13 mouse cellular contexts compared by ENCODE assay signal in the genomic region with DNA sequence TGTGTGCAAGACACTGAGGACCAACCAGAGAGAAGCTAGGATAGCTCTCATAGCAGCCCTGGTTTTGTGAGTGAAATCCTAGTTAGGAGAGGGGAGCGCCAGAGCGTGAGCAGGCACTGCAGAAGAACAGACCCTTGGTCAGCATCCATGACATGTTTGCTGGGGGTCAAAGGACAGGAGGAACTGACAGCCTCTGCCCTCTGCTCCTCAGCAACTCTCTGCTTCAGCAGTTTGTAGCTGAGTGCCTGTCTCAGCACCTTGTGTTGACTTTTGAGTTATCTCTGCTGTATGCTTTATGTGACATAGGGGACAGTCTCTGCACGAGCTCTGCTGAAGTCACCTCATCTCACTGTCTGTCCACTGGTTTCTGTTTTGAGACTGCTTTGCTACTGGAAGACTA. TPM values are rescaled to one million over a fixed set of nuclear protein-coding genes. Genes with fewer than 3 reads are reported as not detected.
DNase-seq lines count a peak whose midpoint lies in the region; ATAC-seq and TF ChIP-seq lines count a peak whose summit lies in the region.
"Had no signal": no experiment of that assay in that cellular context is flagged by ENCODE, and none has a peak within 500 bp of the region (broad histone marks: within the 10 kb centered on the region; RNA-seq: fewer than 3 reads in every experiment).

No protein-coding gene starts in this region.

- H3K27ac ChIP-seq in heart, embryonic 10.5 days, result peak overlapping the region; percentile 52; the same call in 1 of the 2 replicates
- H3K27ac ChIP-seq in lung, embryonic 15.5 days, result peak overlapping the region; percentile 39; the same call in 1 of the 2 replicates
- peak overlapping the region; percentile 79 for H3K27ac ChIP-seq in kidney, adult 2 months (ENCODE audit: insufficient read depth, low read depth, low read length)
- peak overlapping the region; percentile 57 for H3K27ac ChIP-seq in liver, embryonic 16.5 days (ENCODE audit: low read length)

- ATAC-seq in lung, embryonic 15.5 days (ENCODE audit: borderline replicate concordance, extremely low read depth, low FRiP score, low TSS enrichment), result no peak
- ATAC-seq in liver, embryonic 16.5 days (ENCODE audit: low read depth), result peak; percentile 55
- ATAC-seq: activated CD4-positive, CD25-positive, alpha-beta regulatory T cell, adult 4 months; forebrain, embryonic 16.5 days had no signal

- no peak for DNase-seq in heart, embryonic 10.5 days (ENCODE audit: low spot score)
- DNase-seq in heart, postnatal 36 days, result no peak
- no peak for DNase-seq in lung, postnatal 14 days
- peak; percentile 84 for DNase-seq in kidney, adult 2 months
- no peak for DNase-seq in frontal cortex, postnatal 14 days (ENCODE audit: low spot score in 2 of 2)
- no peak for DNase-seq in thymus, postnatal 36 days
- DNase-seq: cerebellum, adult 9-11 months; layer of hippocampus, postnatal 36 days; thymus, adult 18-20 months had no signal

- H3K4me1 ChIP-seq in heart, embryonic 10.5 days, result peaks cover 67% of the 10 kb centered on the region
- H3K4me1 ChIP-seq in lung, embryonic 15.5 days, result peaks cover 40% of the 10 kb centered on the region
- peaks cover 53% of the 10 kb centered on the region for H3K4me1 ChIP-seq in kidney, adult 2 months (ENCODE audit: control insufficient read depth, insufficient read depth, low read length)
- peaks cover 23% of the 10 kb centered on the region for H3K4me1 ChIP-seq in liver, embryonic 16.5 days (ENCODE audit: control insufficient read depth, low read depth, low read length)

- H3K9ac ChIP-seq in lung, embryonic 15.5 days, result no peak overlapping the region
- no peak overlapping the region for H3K9ac ChIP-seq in liver, embryonic 16.5 days (ENCODE audit: low read depth, low read length)

- WGBS in heart, embryonic 10.5 days, result 59% methylated on average over 3 of the region's 3 CpGs
- WGBS in lung, embryonic 15.5 days, result 60% methylated on average over 3 of the region's 3 CpGs
- WGBS in kidney, adult 2 months, result 52% methylated on average over 3 of the region's 3 CpGs
- 66% methylated on average over 3 of the region's 3 CpGs for WGBS in liver, embryonic 16.5 days (ENCODE audit: insufficient replicate concordance)

- TF ChIP-seq POLR2A in kidney, adult 2 months (IDR thresholded peaks at IDR 0.05; ENCODE audit: low read depth, low read length), result no peak

- H3K27me3 ChIP-seq in heart, embryonic 10.5 days (ENCODE audit: insufficient read depth, poor library complexity, severe bottlenecking), result no peaks in the 10 kb centered on the region
- H3K27me3 ChIP-seq in lung, embryonic 15.5 days, result no peaks in the 10 kb centered on the region
- no peaks in the 10 kb centered on the region for H3K27me3 ChIP-seq in kidney, adult 2 months (replicated peaks; ENCODE audit: control insufficient read depth, insufficient read depth, low read length)
- no peaks in the 10 kb centered on the region for H3K27me3 ChIP-seq in liver, embryonic 16.5 days (ENCODE audit: control insufficient read depth, insufficient read depth, low read depth, low read length)

- no peaks in the 10 kb centered on the region for H3K36me3 ChIP-seq in heart, embryonic 10.5 days
- no peaks in the 10 kb centered on the region for H3K36me3 ChIP-seq in lung, embryonic 15.5 days
- H3K36me3 ChIP-seq in kidney, adult 2 months (ENCODE audit: control insufficient read depth, insufficient read depth, low read length), result no peaks in the 10 kb centered on the region
- H3K36me3 ChIP-seq in liver, embryonic 16.5 days (ENCODE audit: control insufficient read depth, insufficient read depth), result no peaks in the 10 kb centered on the region

- no peaks in the 10 kb centered on the region for H3K9me3 ChIP-seq in heart, embryonic 10.5 days
- no peaks in the 10 kb centered on the region for H3K9me3 ChIP-seq in lung, embryonic 15.5 days
- no peaks in the 10 kb centered on the region for H3K9me3 ChIP-seq in liver, embryonic 16.5 days (replicated peaks; ENCODE audit: control insufficient read depth, low read length)

- H3K4me2 ChIP-seq in lung, embryonic 15.5 days, result no peak overlapping the region
- no peak overlapping the region for H3K4me2 ChIP-seq in liver, embryonic 16.5 days (ENCODE audit: low read depth, low read length)

- H3K4me3 ChIP-seq in heart, embryonic 10.5 days, result no peak overlapping the region
- H3K4me3 ChIP-seq in lung, embryonic 15.5 days, result no peak overlapping the region
- H3K4me3 ChIP-seq in kidney, adult 2 months (ENCODE audit: insufficient read depth, low read depth, low read length), result no peak overlapping the region
- no peak overlapping the region for H3K4me3 ChIP-seq in liver, embryonic 16.5 days (ENCODE audit: low read depth, low read length)

- intact Hi-C loops in heart, postnatal 36 days (cut with DNase I), result no loop called here

- no peak for TF ChIP-seq CTCF in kidney, adult 2 months (conservative IDR thresholded peaks at IDR 0.05; ENCODE audit: insufficient read depth, insufficient read length, low read depth, low read length)

RNA-seq across cellular contexts. Expression of a gene that starts 13.6 kb away (rescaled TPM):
- polyA plus RNA-seq in heart, embryonic 10.5 days (2016; fragmentation: Nextera tagmentation; extraction: Ambion mirVana), result 2.0 and 2.9 TPM in 2 replicates
- total RNA-seq in heart, postnatal 36 days (2021), result 10 to 100 TPM; 22.2 to 24.0 TPM
- 2.7 and 3.9 TPM in 2 replicates for polyA plus RNA-seq in lung, embryonic 15.5 days (2015; fragmentation: Nextera tagmentation; extraction: Ambion mirVana)
- polyA plus RNA-seq in kidney, adult 2 months (2012; rRNA removed), result 18.5 and 32.0 TPM in 2 replicates
- 0.83 and 1.2 TPM in 2 replicates for polyA plus RNA-seq in liver, embryonic 16.5 days (2015; fragmentation: Nextera tagmentation; extraction: Ambion mirVana)
